Comparison of ENCODE assay signal across 9 mouse cellular contexts in genomic region chr16:11418183-11418588, GRCm38 (mm10).
DNase-seq lines count a peak whose midpoint lies in the region; ATAC-seq lines count a peak whose summit lies in the region.
"Had no signal": no experiment of that assay in that cellular context is flagged by ENCODE, and none has a peak within 500 bp of the region (broad histone marks: within the 10 kb centered on the region; RNA-seq: fewer than 3 reads in every experiment).

No protein-coding gene starts in this region.

- WGBS in liver, embryonic 12.5 days (ENCODE audit: insufficient replicate concordance) = 16% methylated on average over 7 of the region's 7 CpGs
- WGBS in embryonic facial prominence, embryonic 14.5 days = 19% methylated on average over 7 of the region's 7 CpGs
- WGBS in hindbrain, embryonic 13.5 days = 17% methylated on average over 7 of the region's 7 CpGs
- WGBS in midbrain, embryonic 11.5 days = 20% methylated on average over 7 of the region's 7 CpGs

- no peak overlapping the region for H3K9ac ChIP-seq in liver, embryonic 12.5 days
- H3K9ac ChIP-seq in embryonic facial prominence, embryonic 14.5 days (ENCODE audit: low read depth, low read length) = no peak overlapping the region
- no peak overlapping the region for H3K9ac ChIP-seq in hindbrain, embryonic 13.5 days
- no peak overlapping the region for H3K9ac ChIP-seq in midbrain, embryonic 11.5 days (ENCODE audit: low read length)
- H3K9ac ChIP-seq: embryonic facial prominence, embryonic 13.5 days had no signal

- H3K4me2 ChIP-seq in liver, embryonic 12.5 days = no peak overlapping the region
- no peak overlapping the region for H3K4me2 ChIP-seq in embryonic facial prominence, embryonic 14.5 days (ENCODE audit: low read depth, low read length)
- H3K4me2 ChIP-seq in hindbrain, embryonic 13.5 days = no peak overlapping the region
- H3K4me2 ChIP-seq in midbrain, embryonic 11.5 days = no peak overlapping the region
- H3K4me2 ChIP-seq: embryonic facial prominence, embryonic 13.5 days had no signal

- H3K27ac ChIP-seq in liver, embryonic 12.5 days = no peak overlapping the region
- H3K27ac ChIP-seq in embryonic facial prominence, embryonic 14.5 days (replicated peaks; ENCODE audit: low read depth, low read length) = no peak overlapping the region
- H3K27ac ChIP-seq in hindbrain, embryonic 13.5 days = no peak overlapping the region; the same call in 1 of the 2 replicates
- H3K27ac ChIP-seq in midbrain, embryonic 11.5 days (ENCODE audit: low read depth, low read length) = no peak overlapping the region
- H3K27ac ChIP-seq: embryonic facial prominence, embryonic 13.5 days had no signal

- H3K27me3 ChIP-seq in liver, embryonic 12.5 days (replicated peaks) = no peaks in the 10 kb centered on the region
- no peaks in the 10 kb centered on the region for H3K27me3 ChIP-seq in embryonic facial prominence, embryonic 14.5 days (replicated peaks; ENCODE audit: control insufficient read depth, insufficient read depth, low read length)
- H3K27me3 ChIP-seq in hindbrain, embryonic 13.5 days = no peaks in the 10 kb centered on the region
- H3K27me3 ChIP-seq in midbrain, embryonic 11.5 days (ENCODE audit: control insufficient read depth, insufficient read depth, low read length) = no peaks in the 10 kb centered on the region
- no peaks in the 10 kb centered on the region for H3K27me3 ChIP-seq in splenic B cell, adult 2 months (ENCODE audit: control insufficient read depth, insufficient read depth, low read length, poor library complexity, severe bottlenecking)
- H3K27me3 ChIP-seq: embryonic facial prominence, embryonic 13.5 days had no signal

- intact Hi-C loops in left cerebral cortex, postnatal 14 days (cut with DNase I) = loop anchor here (5.0 kb wide), 2 partner anchors 96 to 166 kb away; partner anchors contain the start of genes Gspt1 and Snx29

- H3K9me3 ChIP-seq in liver, embryonic 12.5 days (replicated peaks) = 0 out of 2 replicates have a peak, but pooled peaks cover 5% of the 10 kb centered on the region
- no peaks in the 10 kb centered on the region for H3K9me3 ChIP-seq in embryonic facial prominence, embryonic 14.5 days (ENCODE audit: control insufficient read depth, low read length)
- H3K9me3 ChIP-seq in hindbrain, embryonic 13.5 days = no peaks in the 10 kb centered on the region
- H3K9me3 ChIP-seq in midbrain, embryonic 11.5 days (ENCODE audit: control insufficient read depth, low read length) = no peaks in the 10 kb centered on the region
- H3K9me3 ChIP-seq: embryonic facial prominence, embryonic 13.5 days had no signal

- no peak overlapping the region for H3K4me3 ChIP-seq in liver, embryonic 12.5 days
- no peak overlapping the region for H3K4me3 ChIP-seq in embryonic facial prominence, embryonic 14.5 days (ENCODE audit: low read depth, low read length)
- H3K4me3 ChIP-seq in hindbrain, embryonic 13.5 days = no peak overlapping the region
- H3K4me3 ChIP-seq in midbrain, embryonic 11.5 days (ENCODE audit: low read depth, low read length) = no peak overlapping the region
- H3K4me3 ChIP-seq: embryonic facial prominence, embryonic 13.5 days had no signal

- ATAC-seq in liver, embryonic 12.5 days = no peak
- ATAC-seq in embryonic facial prominence, embryonic 14.5 days (ENCODE audit: low read depth) = peak; percentile 84
- ATAC-seq in hindbrain, embryonic 13.5 days (ENCODE audit: low FRiP score) = peak; percentile 80
- peak; percentile 59; the same call in 1 of the 2 replicates for ATAC-seq in midbrain, embryonic 11.5 days (ENCODE audit: low FRiP score)

- DNase-seq in liver = peak; percentile 45
- DNase-seq in adrenal gland, postnatal 25 days = peak; percentile 46
- DNase-seq in embryonic facial prominence, embryonic 14.5 days (ENCODE audit: low spot score) = peak; percentile 66
- DNase-seq in left cerebral cortex, postnatal 14 days (ENCODE audit: low spot score in 2 of 2) = peak; percentile 64 to 66
- DNase-seq in midbrain, embryonic 11.5 days (ENCODE audit: low spot score, missing footprints) = peak; percentile 93
- DNase-seq in splenic B cell, adult 2 months (ENCODE audit: low read depth, low spot score) = peak; percentile 87

- peaks cover 32% of the 10 kb centered on the region for H3K4me1 ChIP-seq in liver, embryonic 12.5 days
- H3K4me1 ChIP-seq in embryonic facial prominence, embryonic 14.5 days (ENCODE audit: control insufficient read depth, insufficient read depth, low read length) = no peaks in the 10 kb centered on the region
- H3K4me1 ChIP-seq in hindbrain, embryonic 13.5 days (replicated peaks) = no peaks in the 10 kb centered on the region
- no peaks in the 10 kb centered on the region for H3K4me1 ChIP-seq in midbrain, embryonic 11.5 days (ENCODE audit: control insufficient read depth, insufficient read depth, low read length)
- H3K4me1 ChIP-seq: embryonic facial prominence, embryonic 13.5 days had no signal

- H3K36me3 ChIP-seq in liver, embryonic 12.5 days = peaks cover 6% of the 10 kb centered on the region
- peaks cover 19% of the 10 kb centered on the region; the same call in 1 of the 2 replicates for H3K36me3 ChIP-seq in embryonic facial prominence, embryonic 14.5 days (ENCODE audit: control insufficient read depth, insufficient read depth, low read length)
- peaks cover 34% of the 10 kb centered on the region for H3K36me3 ChIP-seq in hindbrain, embryonic 13.5 days
- no peaks in the 10 kb centered on the region; the same call in 1 of the 2 replicates for H3K36me3 ChIP-seq in midbrain, embryonic 11.5 days (ENCODE audit: control insufficient read depth, insufficient read depth, low read length)
- H3K36me3 ChIP-seq in splenic B cell, adult 2 months (ENCODE audit: control insufficient read depth, insufficient read depth, low read length, poor library complexity, severe bottlenecking) = peaks cover 19% of the 10 kb centered on the region
